Mouse (Mus musculus): ENCODE measurements around the gene Zfp12. TPM values are rescaled to one million over a fixed set of nuclear protein-coding genes. Genes with fewer than 3 reads are reported as not detected.

Zfp12 gene
- polyA plus RNA-seq, 1 experiment from 2014 or later: 27.6 TPM

- H3K4me2 ChIP-seq (ENCODE audit: low read depth): peak within 1 kb of the TSS; percentile 92
- under 1% methylated on average over 69 of the region's 79 CpGs for WGBS
- peak within 1 kb of the TSS; percentile 97 for H3K4me3 ChIP-seq (ENCODE audit: low read depth, low read length)
- H3K9me3 ChIP-seq (ENCODE audit: control insufficient read depth, low read length): no peaks in the 10 kb centered on the region
- peaks cover 17% of the 10 kb centered on the region for H3K4me1 ChIP-seq (ENCODE audit: control insufficient read depth, insufficient read depth, low read length)
- ATAC-seq (ENCODE audit: insufficient read depth, low FRiP score, low TSS enrichment) (peak; percentile 75), DNase-seq (ENCODE audit: low spot score) (peak; percentile 86)
- no peaks in the 10 kb centered on the region for H3K36me3 ChIP-seq (ENCODE audit: control insufficient read depth, insufficient read depth, low read length)
- H3K27ac ChIP-seq (ENCODE audit: low read depth, low read length): peak within 1 kb of the TSS; percentile 53
- H3K27me3 ChIP-seq (ENCODE audit: control insufficient read depth, insufficient read depth, low read length): no peaks in the 10 kb centered on the region
- peak within 1 kb of the TSS; percentile 91 for H3K9ac ChIP-seq (ENCODE audit: low read length)
Observed at GRCm38 (mm10) chr5:143269363-143270150, 34.6 kb downstream of the Zfp12 start, which contains the start of gene Zfp316. Gene Zfp316 (minus strand): TSS chr5:143270022.

- Histone ChIP-seq H3K27ac (ENCODE audit: low read depth, low read length) (no peak overlapping the region), H3K4me1 (ENCODE audit: control insufficient read depth, insufficient read depth, low read length) (peaks cover 17% of the 10 kb centered on the region), H3K27me3 (ENCODE audit: control insufficient read depth, insufficient read depth, low read length) (no peaks in the 10 kb centered on the region), H3K4me2 (ENCODE audit: low read depth) (peak overlapping the region; percentile 92), H3K9ac (ENCODE audit: low read length) (peak overlapping the region; percentile 91), H3K36me3 (ENCODE audit: control insufficient read depth, insufficient read depth, low read length) (no peaks in the 10 kb centered on the region), H3K4me3 (ENCODE audit: low read depth, low read length) (peak overlapping the region; percentile 97), H3K9me3 (ENCODE audit: control insufficient read depth, low read length) (no peaks in the 10 kb centered on the region)
- WGBS: 5% methylated on average over 12 of the region's 12 CpGs
- peak; percentile 39; the same call in 1 of the 2 replicates for ATAC-seq (ENCODE audit: insufficient read depth, low FRiP score, low TSS enrichment)
- DNase-seq (ENCODE audit: low spot score): no peak
Observed at GRCm38 (mm10) chr5:143270151-143270519, 35.2 kb downstream of the Zfp12 start.

GRCm38 (mm10) chr5:143271642-143272041 is 36.7 kb downstream of the Zfp12 start:
- Histone ChIP-seq H3K4me3 (ENCODE audit: low read depth, low read length) (no peak overlapping the region), H3K27ac (ENCODE audit: low read depth, low read length) (no peak overlapping the region), H3K9ac (ENCODE audit: low read length) (no peak overlapping the region), H3K4me2 (ENCODE audit: low read depth) (no peak overlapping the region), H3K9me3 (ENCODE audit: control insufficient read depth, low read length) (no peaks in the 10 kb centered on the region), H3K27me3 (ENCODE audit: control insufficient read depth, insufficient read depth, low read length) (no peaks in the 10 kb centered on the region), H3K4me1 (ENCODE audit: control insufficient read depth, insufficient read depth, low read length) (peaks cover 14% of the 10 kb centered on the region), H3K36me3 (ENCODE audit: control insufficient read depth, insufficient read depth, low read length) (no peaks in the 10 kb centered on the region)
- 89% methylated on average over 6 of the region's 6 CpGs for WGBS
- DNase-seq (ENCODE audit: low spot score) (no peak), ATAC-seq (ENCODE audit: insufficient read depth, low FRiP score, low TSS enrichment) (no peak)

GRCm38 (mm10) chr5:143272108-143272507 is 37.1 kb downstream of the Zfp12 start:
- ATAC-seq (ENCODE audit: insufficient read depth, low FRiP score, low TSS enrichment) (no peak), DNase-seq (ENCODE audit: low spot score) (no peak)
- peaks cover 14% of the 10 kb centered on the region for H3K4me1 ChIP-seq (ENCODE audit: control insufficient read depth, insufficient read depth, low read length)
- H3K27me3 ChIP-seq (ENCODE audit: control insufficient read depth, insufficient read depth, low read length): no peaks in the 10 kb centered on the region
- H3K4me3 ChIP-seq (ENCODE audit: low read depth, low read length): no peak overlapping the region
- no peak overlapping the region for H3K27ac ChIP-seq (ENCODE audit: low read depth, low read length)
- no peaks in the 10 kb centered on the region for H3K9me3 ChIP-seq (ENCODE audit: control insufficient read depth, low read length)
- no peaks in the 10 kb centered on the region for H3K36me3 ChIP-seq (ENCODE audit: control insufficient read depth, insufficient read depth, low read length)
- no peak overlapping the region for H3K9ac ChIP-seq (ENCODE audit: low read length)
- WGBS: 81% methylated on average over 3 of the region's 3 CpGs
- no peak overlapping the region for H3K4me2 ChIP-seq (ENCODE audit: low read depth)

GRCm38 (mm10) chr5:143272540-143273330 is 37.8 kb downstream of the Zfp12 start:
- no peak overlapping the region for H3K27ac ChIP-seq (ENCODE audit: low read depth, low read length)
- no peak overlapping the region for H3K4me2 ChIP-seq (ENCODE audit: low read depth)
- no peaks in the 10 kb centered on the region for H3K36me3 ChIP-seq (ENCODE audit: control insufficient read depth, insufficient read depth, low read length)
- no peak overlapping the region for H3K4me3 ChIP-seq (ENCODE audit: low read depth, low read length)
- ATAC-seq (ENCODE audit: insufficient read depth, low FRiP score, low TSS enrichment) (no peak), DNase-seq (ENCODE audit: low spot score) (no peak)
- no peaks in the 10 kb centered on the region for H3K9me3 ChIP-seq (ENCODE audit: control insufficient read depth, low read length)
- no peak overlapping the region for H3K9ac ChIP-seq (ENCODE audit: low read length)
- peaks cover 14% of the 10 kb centered on the region for H3K4me1 ChIP-seq (ENCODE audit: control insufficient read depth, insufficient read depth, low read length)
- WGBS: 87% methylated on average over 16 of the region's 16 CpGs
- no peaks in the 10 kb centered on the region for H3K27me3 ChIP-seq (ENCODE audit: control insufficient read depth, insufficient read depth, low read length)

GRCm38 (mm10) chr5:143275761-143276160 is 40.8 kb downstream of the Zfp12 start:
- DNase-seq (ENCODE audit: low spot score) (no peak), ATAC-seq (ENCODE audit: insufficient read depth, low FRiP score, low TSS enrichment) (no peak)
- H3K4me2 ChIP-seq (ENCODE audit: low read depth): no peak overlapping the region
- H3K27me3 ChIP-seq (ENCODE audit: control insufficient read depth, insufficient read depth, low read length): 0 out of 2 replicates have a peak, but pooled peaks cover 2% of the 10 kb centered on the region
- H3K27ac ChIP-seq (ENCODE audit: low read depth, low read length): no peak overlapping the region
- 53% methylated on average over 5 of the region's 5 CpGs for WGBS
- H3K4me3 ChIP-seq (ENCODE audit: low read depth, low read length): no peak overlapping the region
- no peak overlapping the region for H3K9ac ChIP-seq (ENCODE audit: low read length)
- H3K4me1 ChIP-seq (ENCODE audit: control insufficient read depth, insufficient read depth, low read length): peaks cover under 1% of the 10 kb centered on the region; the same call in 1 of the 2 replicates
- no peaks in the 10 kb centered on the region for H3K36me3 ChIP-seq (ENCODE audit: control insufficient read depth, insufficient read depth, low read length)
- no peaks in the 10 kb centered on the region for H3K9me3 ChIP-seq (ENCODE audit: control insufficient read depth, low read length)

- H3K9ac ChIP-seq (ENCODE audit: low read length): no peak overlapping the region
- H3K36me3 ChIP-seq (ENCODE audit: control insufficient read depth, insufficient read depth, low read length): no peaks in the 10 kb centered on the region
- no peak overlapping the region for H3K4me3 ChIP-seq (ENCODE audit: low read depth, low read length)
- no peaks in the 10 kb centered on the region for H3K4me1 ChIP-seq (ENCODE audit: control insufficient read depth, insufficient read depth, low read length)
- 53% methylated on average over 10 of the region's 10 CpGs for WGBS
- 0 out of 2 replicates have a peak, but pooled peaks cover 2% of the 10 kb centered on the region for H3K27me3 ChIP-seq (ENCODE audit: control insufficient read depth, insufficient read depth, low read length)
- H3K4me2 ChIP-seq (ENCODE audit: low read depth): no peak overlapping the region
- H3K9me3 ChIP-seq (ENCODE audit: control insufficient read depth, low read length): no peaks in the 10 kb centered on the region
- no peak for DNase-seq (ENCODE audit: low spot score)
- H3K27ac ChIP-seq (ENCODE audit: low read depth, low read length): no peak overlapping the region
- no peak for ATAC-seq (ENCODE audit: insufficient read depth, low FRiP score, low TSS enrichment)
Observed at GRCm38 (mm10) chr5:143279247-143279646, 44.3 kb downstream of the Zfp12 start.

- Histone ChIP-seq H3K4me2 (ENCODE audit: low read depth) (no peak overlapping the region), H3K27me3 (ENCODE audit: control insufficient read depth, insufficient read depth, low read length) (peaks cover 35% of the 10 kb centered on the region), H3K4me3 (ENCODE audit: low read depth, low read length) (no peak overlapping the region), H3K9ac (ENCODE audit: low read length) (no peak overlapping the region), H3K4me1 (ENCODE audit: control insufficient read depth, insufficient read depth, low read length) (peaks cover 10% of the 10 kb centered on the region; the same call in 1 of the 2 replicates), H3K9me3 (ENCODE audit: control insufficient read depth, low read length) (no peaks in the 10 kb centered on the region), H3K27ac (ENCODE audit: low read depth, low read length) (no peak overlapping the region), H3K36me3 (ENCODE audit: control insufficient read depth, insufficient read depth, low read length) (no peaks in the 10 kb centered on the region)
- WGBS: 33% methylated on average over 6 of the region's 6 CpGs
- ATAC-seq (ENCODE audit: insufficient read depth, low FRiP score, low TSS enrichment) (no peak), DNase-seq (ENCODE audit: low spot score) (no peak)
Observed at GRCm38 (mm10) chr5:143284762-143285161, 49.8 kb downstream of the Zfp12 start.

Data from neural tube, embryonic 11.5 days (tissue).